8 mouse cellular contexts compared by ENCODE assay signal in the genomic region with DNA sequence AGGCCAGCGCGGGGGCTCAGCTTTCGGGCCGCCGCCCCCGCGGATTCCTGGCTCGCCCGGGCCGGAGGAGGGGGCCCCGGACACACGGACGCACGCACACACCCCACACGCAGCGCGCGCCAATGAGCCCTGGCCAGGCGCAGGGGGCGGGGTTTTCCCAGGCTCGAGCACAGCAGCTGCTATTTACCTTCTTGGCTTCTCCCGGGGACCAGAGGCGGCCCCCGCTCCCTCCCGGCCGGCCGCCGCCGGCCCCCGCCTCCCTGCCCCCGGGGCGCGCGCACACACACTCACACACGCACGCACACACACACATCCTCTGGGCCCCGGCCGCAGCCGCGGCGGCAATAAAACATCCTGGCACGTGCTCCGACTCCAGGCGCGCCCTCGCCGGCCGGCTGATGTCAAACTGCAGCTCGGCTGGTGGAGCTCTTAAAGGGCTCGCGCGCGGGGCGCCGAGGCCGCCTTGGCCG. TPM values are rescaled to one million over a fixed set of nuclear protein-coding genes. Genes with fewer than 3 reads are reported as not detected.
DNase-seq lines count a peak whose midpoint lies in the region; ATAC-seq and TF ChIP-seq lines count a peak whose summit lies in the region.

A gene (plus strand): TSS at position 401 of the 470 bp plus-strand sequence.

- peak within 1 kb of the TSS; percentile 85 for H3K9ac ChIP-seq in hindbrain, embryonic 16.5 days (ENCODE audit: low read depth, low read length)

- intact Hi-C loops in left cerebral cortex, adult 2 months (cut with DNase I): loop anchor here (1.0 to 10.0 kb wide), 6 partner anchors 39 to 409 kb away; no protein-coding TSS in a partner anchor

- H3K36me3 ChIP-seq in hindbrain, embryonic 16.5 days (ENCODE audit: control insufficient read depth, insufficient read depth, low read length): no peaks in the 10 kb centered on the region

- no peak for TF ChIP-seq CTCF in left cerebral cortex, adult 2 months (IDR thresholded peaks at IDR 0.05)

- peak within 1 kb of the TSS; percentile 88 for H3K27ac ChIP-seq in hindbrain, embryonic 16.5 days (ENCODE audit: low read depth, low read length)
- peak within 1 kb of the TSS; percentile 97 for H3K27ac ChIP-seq in left cerebral cortex, adult 2 months

- H3K4me2 ChIP-seq in hindbrain, embryonic 16.5 days (ENCODE audit: low read length): peak within 1 kb of the TSS; percentile 98

- H3K27me3 ChIP-seq in hindbrain, embryonic 16.5 days (replicated peaks; ENCODE audit: control insufficient read depth, insufficient read depth, low read length): peaks cover 29% of the 10 kb centered on the region

- ATAC-seq in hindbrain, embryonic 16.5 days: peak; percentile 84
- ATAC-seq in megakaryocyte, adult 5-6 weeks (ENCODE audit: poor library complexity, severe bottlenecking): peak; percentile 39

- peaks cover 39% of the 10 kb centered on the region for H3K4me1 ChIP-seq in hindbrain, embryonic 16.5 days (ENCODE audit: control insufficient read depth, insufficient read depth, low read depth, low read length)

- peak within 1 kb of the TSS; percentile 71 for H3K4me3 ChIP-seq in hindbrain, embryonic 16.5 days (ENCODE audit: low read length)
- H3K4me3 ChIP-seq in left cerebral cortex, adult 2 months: peak within 1 kb of the TSS; percentile 79

- peak; percentile 97 for DNase-seq in ZHBTc4 (ENCODE audit: low read depth, low spot score)
- peak; percentile 57 to 77 for DNase-seq in cerebellum, postnatal 4 days (ENCODE audit: low spot score in 2 of 2)
- peak; percentile 90 to 92 for DNase-seq in gastrocnemius, adult 8-10 months (ENCODE audit: low spot score in 2 of 2)
- peak; percentile 80 to 82 for DNase-seq in left cerebral cortex, adult 2 months (ENCODE audit: extremely low spot score in 1 of 2, low spot score in 2 of 2)
- peak; percentile 82 for DNase-seq in right cerebral cortex, postnatal 25 days
- peak; percentile 89 to 90 for DNase-seq in urinary bladder, postnatal 36 days (ENCODE audit: low spot score in 2 of 2)

- under 1% methylated on average over 39 of the region's 57 CpGs for WGBS in hindbrain, embryonic 16.5 days

- H3K9me3 ChIP-seq in hindbrain, embryonic 16.5 days (ENCODE audit: control insufficient read depth, low read length): no peaks in the 10 kb centered on the region

RNA-seq across cellular contexts. Expression of the gene that starts here (rescaled TPM):
- 10 to 100 TPM in 2 of 4 experiments, 1 to 10 TPM in 2; 8.9 to 13.4 (median 9.9) TPM for total RNA-seq in gastrocnemius, adult 8-10 months (2022)
- polyA plus RNA-seq in hindbrain, embryonic 16.5 days (2015; fragmentation: Nextera tagmentation; extraction: Ambion mirVana): 8.4 and 8.5 TPM in 2 replicates
- 10 to 100 TPM; 20.2 to 21.8 TPM for total RNA-seq in left cerebral cortex, adult 2 months (2021)
- 0.60 and 0.71 TPM in 2 replicates for total RNA-seq in megakaryocyte, adult 5-6 weeks (2015)
- total RNA-seq in megakaryocyte, adult 5-6 weeks (2017): 0.18 and 0.49 TPM in 2 replicates

Comparison
In these comparisons a context has a peak if more than half of its experiments do, and no peak if none do; other contexts are left out.
1. Peak in every context shown above with its lines: DNase-seq, ATAC-seq, H3K4me3 ChIP-seq and H3K27ac ChIP-seq.
2. RNA of the gene that starts here (total RNA-seq): 20.2 to 21.8 TPM in left cerebral cortex, adult 2 months and 8.9 to 13.4 TPM in gastrocnemius, adult 8-10 months; 0.18 to 0.71 TPM in megakaryocyte, adult 5-6 weeks; every median in the first group is over 4 times any median in the second.
3. Peak in ATAC-seq in megakaryocyte, adult 5-6 weeks; RNA of the gene not detected or under 1 TPM.